Mouse (Mus musculus) midbrain, postnatal 0 days (tissue): ENCODE data around the gene Gpr137. TPM values are rescaled to one million over a fixed set of nuclear protein-coding genes. Genes with fewer than 3 reads are reported as not detected.
A peak's percentile ranks its signal among the peaks of the same experiment; 100 is the strongest.

Experiments
- ATAC-seq: fragments of 200-750 bp; cut with Nextera tagmentation; 2 replicates; pipeline ENCODE4 v1.8.0; 2017; ENCODE audit warnings: moderate number of reproducible peaks, mild to moderate bottlenecking, moderate TSS enrichment, moderate library complexity; ENCODE audit not compliant: low FRiP score
- DNase-seq: peaks from one replicate; pipeline ENCODE4 v3.0.0-alpha.2; 2015; ENCODE audit warnings: low spot score
- H3K27ac ChIP-seq: fragments of 300-500 bp; sonication (generic); 2 replicates; pipeline ENCODE4 v1.5.1; 2014; ENCODE audit warnings: low read depth, mild to moderate bottlenecking, low read length, mixed read lengths
- H3K27me3 ChIP-seq: fragments of 300-500 bp; sonication (generic); 2 replicates; pipeline ENCODE4 v1.6.1; 2014; ENCODE audit warnings: low read length, control low read depth, mixed read lengths; ENCODE audit not compliant: insufficient read depth
- H3K36me3 ChIP-seq: fragments of 300-500 bp; sonication (generic); 2 replicates; pipeline ENCODE4 v1.6.1; 2014; ENCODE audit warnings: low read length, control low read depth, mixed read lengths; ENCODE audit not compliant: insufficient read depth
- H3K4me1 ChIP-seq: fragments of 300-500 bp; sonication (generic); 2 replicates; pipeline ENCODE4 v1.6.1; 2014; ENCODE audit warnings: mild to moderate bottlenecking, control low read depth, antibody characterized with exemption, low read length, mixed read lengths; ENCODE audit not compliant: insufficient read depth
- H3K4me2 ChIP-seq: fragments of 300-500 bp; sonication (generic); 2 replicates; pipeline ENCODE4 v1.6.1; 2014; ENCODE audit warnings: low read depth, mild to moderate bottlenecking, low read length, mixed read lengths; ENCODE audit not compliant: poor library complexity, severe bottlenecking
- H3K4me3 ChIP-seq: fragments of 300-500 bp; sonication (generic); 2 replicates; pipeline ENCODE4 v1.5.1; 2014; ENCODE audit warnings: low read depth, mild to moderate bottlenecking, low read length, moderate library complexity
- H3K9ac ChIP-seq: fragments of 300-500 bp; sonication (generic); replicated peaks from 2 replicates; pipeline ENCODE4 v1.6.1; 2014; ENCODE audit warnings: mild to moderate bottlenecking, low read length, moderate library complexity, mixed read lengths; ENCODE audit not compliant: poor library complexity, severe bottlenecking
- H3K9me3 ChIP-seq: fragments of 300-500 bp; sonication (generic); 2 replicates; pipeline ENCODE4 v1.6.1; 2016; ENCODE audit warnings: low read length, control low read depth
- CTCF ChIP-seq: IDR thresholded peaks from 2 replicates; pipeline ENCODE4 v1.5.1; 2016; ENCODE audit warnings: antibody characterized with exemption, mild to moderate bottlenecking
- WGBS: fragments of 180-500 bp; shearing (Covaris S2); extraction: QIAGEN DNeasy Blood & Tissue Kit; methylation state at CpG from one replicate; pipeline ENCODE4 v1.1.7; 2014; 5-methylcytosine and 5-hydroxymethylcytosine counted together
- polyA plus RNA-seq: library from polyadenylated mRNA; unstranded; fragments of >200 nt; fragmentation: Nextera tagmentation; extraction: Ambion mirVana; gene quantifications from 2 replicates; pipeline ENCODE4 v1.2.1, GENCODE M21; 2015
- total RNA-seq: library from RNA; depleted of rRNA; stranded (reverse); fragments of >200 nt; gene quantifications from 2 replicates; pipeline ENCODE4 v1.2.3, GENCODE M21; 2014

The Gpr137 gene
- total and polyA plus RNA-seq, 2 experiments from 2014 or later, result 78.8 to 101 TPM

DNA sequence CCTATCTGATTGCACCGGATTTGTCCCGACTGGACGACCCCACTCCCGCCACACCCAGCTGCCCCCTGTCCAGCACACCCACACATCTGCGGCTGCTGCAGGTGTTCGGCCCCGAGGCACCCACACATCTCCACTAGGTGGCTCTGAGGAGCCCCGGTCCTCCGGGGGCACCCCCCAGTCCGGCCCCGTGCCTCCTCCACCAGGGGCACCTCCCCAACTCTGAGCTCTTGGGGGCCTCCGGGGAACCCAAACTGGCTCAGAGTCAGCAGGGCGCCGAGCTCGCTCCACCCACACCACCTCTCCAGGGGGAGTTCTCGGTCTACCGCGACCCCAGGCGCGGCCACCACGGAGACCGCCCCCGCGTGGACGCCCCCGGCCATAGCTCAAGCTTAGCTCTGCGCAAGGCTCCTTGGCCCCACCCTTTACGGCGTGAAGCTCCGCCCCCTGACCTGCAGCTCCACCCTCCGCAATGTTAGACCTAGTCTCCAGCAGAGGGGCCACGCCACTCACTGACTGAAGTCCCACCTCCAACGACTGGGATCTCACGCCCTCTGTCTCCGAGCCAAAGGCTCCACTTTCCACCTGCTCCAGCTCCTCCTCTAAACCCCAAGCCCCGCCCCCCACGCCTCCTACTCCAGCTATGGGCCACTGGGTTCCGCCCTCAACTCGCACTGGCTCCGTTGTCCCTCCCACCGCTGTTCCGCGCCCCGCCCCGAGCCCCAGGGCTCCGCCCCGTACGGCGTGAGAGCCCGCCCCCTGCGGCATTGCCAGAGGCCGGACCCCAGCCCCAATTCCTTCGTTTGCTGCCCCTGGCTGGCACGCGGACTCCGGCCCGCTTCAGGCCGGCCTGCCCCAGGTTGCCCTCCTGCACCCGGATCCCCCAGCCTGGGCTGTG is 37.5 kb upstream of the Gpr137 start:
- Histone ChIP-seq H3K4me1 (peaks cover 19% of the 10 kb centered on the region; the same call in 1 of the 2 replicates), H3K9ac (peak overlapping the region; percentile 74), H3K36me3 (peaks cover 20% of the 10 kb centered on the region), H3K27me3 (no peaks in the 10 kb centered on the region), H3K27ac (peak overlapping the region; percentile 95), H3K4me3 (peak overlapping the region; percentile 65), H3K4me2 (peak overlapping the region; percentile 84), H3K9me3 (no peaks in the 10 kb centered on the region)
- peak; percentile 71 for TF ChIP-seq CTCF
- 1% methylated on average over 56 of the region's 59 CpGs for WGBS
- ATAC-seq, result peak; percentile 90
- peak; percentile 99 for DNase-seq

GRCm38 (mm10) chr19:6979001-6979479 is 36.8 kb upstream of the Gpr137 start:
- no peak for ATAC-seq
- TF ChIP-seq CTCF, result no peak
- Histone ChIP-seq H3K9me3 (no peaks in the 10 kb centered on the region), H3K27ac (peak overlapping the region; percentile 95), H3K27me3 (no peaks in the 10 kb centered on the region), H3K36me3 (peaks cover 19% of the 10 kb centered on the region), H3K4me2 (peak overlapping the region; percentile 84), H3K9ac (peak overlapping the region; percentile 74), H3K4me3 (peak overlapping the region; percentile 65), H3K4me1 (peaks cover 19% of the 10 kb centered on the region; the same call in 1 of the 2 replicates)
- WGBS, result 8% methylated on average over 11 of the region's 11 CpGs
- peak; percentile 18 for DNase-seq

GRCm38 (mm10) chr19:6978639-6978974 is 36.3 kb upstream of the Gpr137 start:
- no peaks in the 10 kb centered on the region for H3K9me3 ChIP-seq
- no peak for TF ChIP-seq CTCF
- peak overlapping the region; percentile 74; the same call in 1 of the 2 replicates for H3K9ac ChIP-seq
- peaks cover 19% of the 10 kb centered on the region for H3K36me3 ChIP-seq
- H3K27ac ChIP-seq, result peak overlapping the region; percentile 95
- peak overlapping the region; percentile 65 for H3K4me3 ChIP-seq
- H3K27me3 ChIP-seq, result no peaks in the 10 kb centered on the region
- ATAC-seq (no peak), DNase-seq (no peak)
- peak overlapping the region; percentile 84 for H3K4me2 ChIP-seq
- 47% methylated on average over 3 of the region's 3 CpGs for WGBS
- H3K4me1 ChIP-seq, result peaks cover 19% of the 10 kb centered on the region; the same call in 1 of the 2 replicates

- H3K4me3 ChIP-seq, result peak overlapping the region; percentile 65; the same call in 1 of the 2 replicates
- H3K27me3 ChIP-seq, result no peaks in the 10 kb centered on the region
- peak overlapping the region; percentile 95; the same call in 1 of the 2 replicates for H3K27ac ChIP-seq
- no peaks in the 10 kb centered on the region for H3K9me3 ChIP-seq
- ATAC-seq (no peak), DNase-seq (no peak)
- no peak for TF ChIP-seq CTCF
- WGBS, result 80% methylated on average over 13 of the region's 13 CpGs
- peak overlapping the region; percentile 84 for H3K4me2 ChIP-seq
- H3K36me3 ChIP-seq, result peaks cover 19% of the 10 kb centered on the region
- H3K9ac ChIP-seq, result 0 out of 2 replicates have a peak overlapping the region, but pooled peaks have one; percentile 29
- peaks cover 19% of the 10 kb centered on the region; the same call in 1 of the 2 replicates for H3K4me1 ChIP-seq
Observed at GRCm38 (mm10) chr19:6977759-6978638, 35.7 kb upstream of the Gpr137 start.

GRCm38 (mm10) chr19:6975537-6976521 is 33.5 kb upstream of the Gpr137 start, which contains the start of gene Plcb3:
Gene Plcb3, minus strand, starts transcription at chr19:6976470.
- DNase-seq (peak; percentile 96), ATAC-seq (no peak)
- Histone ChIP-seq H3K36me3 (peaks cover 13% of the 10 kb centered on the region), H3K4me2 (peak within 1 kb of the TSS; percentile 95), H3K4me1 (peaks cover 19% of the 10 kb centered on the region; the same call in 1 of the 2 replicates), H3K9ac (peak within 1 kb of the TSS; percentile 72), H3K27me3 (peaks cover under 1% of the 10 kb centered on the region; the same call in 1 of the 2 replicates), H3K9me3 (no peaks in the 10 kb centered on the region), H3K4me3 (peak within 1 kb of the TSS; percentile 62), H3K27ac (peak within 1 kb of the TSS; percentile 85)
- under 1% methylated on average over 16 of the region's 16 CpGs for WGBS
- TF ChIP-seq CTCF, result peak; percentile 67
